Mouse (Mus musculus) liver, embryonic 15.5 days (tissue): ENCODE measurements around the gene Kmt2b. TPM values are rescaled to one million over a fixed set of nuclear protein-coding genes. Genes with fewer than 3 reads are reported as not detected.

ENCODE experiments used
- ATAC-seq: fragments of 200-750 bp; cut with Nextera tagmentation; 2 replicates; pipeline ENCODE4 v1.8.0; 2017; ENCODE audit warnings: moderate number of reproducible peaks, mild to moderate bottlenecking, moderate library complexity; ENCODE audit not compliant: insufficient read depth
- H3K27ac ChIP-seq: fragments of 300-500 bp; sonication (generic); replicated peaks from 2 replicates; pipeline ENCODE4 v1.5.1; 2015; ENCODE audit warnings: mild to moderate bottlenecking, inconsistent platforms
- H3K27me3 ChIP-seq: fragments of 300-500 bp; sonication (generic); 2 replicates; pipeline ENCODE4 v1.6.1; 2015; ENCODE audit warnings: mild to moderate bottlenecking, inconsistent platforms
- H3K36me3 ChIP-seq: fragments of 300-500 bp; sonication (generic); replicated peaks from 2 replicates; pipeline ENCODE4 v1.6.1; 2015; ENCODE audit warnings: moderate library complexity, mild to moderate bottlenecking, inconsistent platforms
- H3K4me1 ChIP-seq: fragments of 300-500 bp; sonication (generic); replicated peaks from 2 replicates; pipeline ENCODE4 v1.6.1; 2015; ENCODE audit warnings: inconsistent platforms
- H3K4me2 ChIP-seq: fragments of 300-500 bp; sonication (generic); 2 replicates; pipeline ENCODE4 v1.6.1; 2015; ENCODE audit warnings: moderate library complexity, mild to moderate bottlenecking, inconsistent platforms
- H3K4me3 ChIP-seq: fragments of 300-500 bp; sonication (generic); replicated peaks from 2 replicates; pipeline ENCODE4 v1.5.1; 2015; ENCODE audit warnings: mild to moderate bottlenecking, inconsistent platforms
- H3K9ac ChIP-seq: fragments of 300-500 bp; sonication (generic); 2 replicates; pipeline ENCODE4 v1.6.1; 2015; ENCODE audit warnings: moderate library complexity, mild to moderate bottlenecking, inconsistent platforms
- H3K9me3 ChIP-seq: fragments of 300-500 bp; sonication (generic); replicated peaks from 2 replicates; pipeline ENCODE4 v1.6.1; 2016; ENCODE audit warnings: inconsistent platforms
- WGBS: fragments of 180-500 bp; shearing (Covaris S2); methylation state at CpG from one replicate; pipeline ENCODE4 v1.1.7; 2015; ENCODE audit warnings: mixed read lengths; ENCODE audit not compliant: insufficient replicate concordance; 5-methylcytosine and 5-hydroxymethylcytosine counted together
- polyA plus RNA-seq: library from polyadenylated mRNA; unstranded; fragments of >200 nt; fragmentation: Nextera tagmentation; extraction: Ambion mirVana; gene quantifications from 2 replicates; pipeline ENCODE4 v1.2.1, GENCODE M21; 2015

Gene Kmt2b
- polyA plus RNA-seq, 1 experiment from 2014 or later = 2.4 TPM

DNA sequence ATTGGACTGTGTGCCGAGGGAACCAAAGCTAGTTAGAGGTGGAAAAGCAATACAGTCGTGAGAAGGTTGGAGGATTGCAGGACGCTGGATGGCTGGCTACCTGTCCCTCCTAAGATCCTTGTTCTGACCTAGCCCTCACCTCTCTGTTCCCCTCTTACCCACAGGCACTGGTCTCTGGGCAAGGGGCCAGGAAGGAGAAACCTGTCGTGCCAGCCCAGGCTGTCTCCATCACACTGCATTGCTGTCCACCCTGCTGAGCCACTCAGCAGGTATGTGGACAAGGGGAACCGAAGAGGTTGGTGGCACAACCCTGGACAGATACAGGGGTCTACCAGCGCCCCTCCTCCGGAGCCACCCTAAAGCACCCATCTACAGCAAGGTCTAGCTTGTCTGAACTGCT, 12.1 kb upstream of the Kmt2b start:
- Histone ChIP-seq H3K36me3 (no peaks in the 10 kb centered on the region), H3K4me2 (peak overlapping the region; percentile 49; the same call in 1 of the 2 replicates), H3K4me1 (peaks cover 11% of the 10 kb centered on the region), H3K9me3 (no peaks in the 10 kb centered on the region), H3K4me3 (no peak overlapping the region), H3K27me3 (peaks cover 6% of the 10 kb centered on the region; the same call in 1 of the 2 replicates), H3K27ac (no peak overlapping the region), H3K9ac (no peak overlapping the region)
- no peak for ATAC-seq
- 72% methylated on average over 7 of the region's 7 CpGs for WGBS

DNA sequence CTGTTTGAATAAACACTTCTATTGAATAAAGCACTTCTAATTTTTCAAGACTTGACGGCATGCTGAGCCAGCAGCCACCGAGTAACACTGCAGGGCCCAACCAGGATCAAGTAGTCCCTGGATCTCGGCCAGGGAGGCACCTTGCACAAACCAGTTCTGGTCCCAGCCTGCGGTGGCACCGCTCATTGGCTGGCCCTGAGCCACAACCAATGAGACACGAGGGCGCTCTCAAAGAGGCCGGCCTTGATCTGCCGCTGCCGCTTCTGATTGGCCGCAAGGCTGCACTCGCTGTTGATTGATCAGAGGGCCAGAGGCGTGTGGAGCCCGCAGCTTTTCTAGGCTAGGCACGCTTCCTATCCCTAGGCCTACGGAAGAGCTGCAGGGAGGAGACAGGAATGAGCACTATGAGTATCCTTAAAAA, 11.4 kb upstream of the Kmt2b start:
- no peaks in the 10 kb centered on the region for H3K36me3 ChIP-seq
- WGBS = 2% methylated on average over 16 of the region's 16 CpGs
- H3K4me3 ChIP-seq = no peak overlapping the region
- peaks cover 12% of the 10 kb centered on the region for H3K4me1 ChIP-seq
- peaks cover 13% of the 10 kb centered on the region; the same call in 1 of the 2 replicates for H3K27me3 ChIP-seq
- no peak overlapping the region for H3K9ac ChIP-seq
- peak; percentile 93 for ATAC-seq
- H3K9me3 ChIP-seq = no peaks in the 10 kb centered on the region
- H3K27ac ChIP-seq = no peak overlapping the region
- H3K4me2 ChIP-seq = peak overlapping the region; percentile 49

DNA sequence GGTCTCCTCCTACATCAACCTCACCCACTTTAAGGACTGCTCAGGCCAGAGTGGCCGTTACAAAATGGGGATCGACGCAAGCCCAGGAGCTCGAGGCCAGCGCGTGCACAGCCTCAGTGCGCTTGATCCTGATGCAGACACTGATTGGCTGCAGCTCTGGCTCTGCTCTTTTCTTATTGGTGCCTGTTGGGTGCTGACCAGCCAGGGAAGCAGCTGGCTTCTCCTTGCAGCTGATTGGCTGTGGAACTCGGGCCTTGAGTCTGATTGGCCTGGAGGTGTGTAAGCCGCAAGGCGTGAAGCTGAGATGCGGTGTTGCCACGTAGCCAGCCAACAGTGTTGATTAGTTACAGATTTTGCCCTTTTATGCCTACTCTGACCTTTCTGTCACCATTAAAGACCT, 10.3 kb upstream of the Kmt2b start, which contains the start of gene Zbtb32:
TSS of gene Zbtb32 (minus strand) at position 124 of the 400 bp plus-strand sequence.
- Histone ChIP-seq H3K27me3 (peaks cover 20% of the 10 kb centered on the region; the same call in 1 of the 2 replicates), H3K9me3 (no peaks in the 10 kb centered on the region), H3K4me2 (peak within 1 kb of the TSS; percentile 49), H3K4me1 (peaks cover 23% of the 10 kb centered on the region), H3K27ac (no peak within 1 kb of the TSS), H3K4me3 (no peak within 1 kb of the TSS), H3K36me3 (no peaks in the 10 kb centered on the region), H3K9ac (no peak within 1 kb of the TSS)
- 87% methylated on average over 12 of the region's 12 CpGs for WGBS
- no peak for ATAC-seq

DNA sequence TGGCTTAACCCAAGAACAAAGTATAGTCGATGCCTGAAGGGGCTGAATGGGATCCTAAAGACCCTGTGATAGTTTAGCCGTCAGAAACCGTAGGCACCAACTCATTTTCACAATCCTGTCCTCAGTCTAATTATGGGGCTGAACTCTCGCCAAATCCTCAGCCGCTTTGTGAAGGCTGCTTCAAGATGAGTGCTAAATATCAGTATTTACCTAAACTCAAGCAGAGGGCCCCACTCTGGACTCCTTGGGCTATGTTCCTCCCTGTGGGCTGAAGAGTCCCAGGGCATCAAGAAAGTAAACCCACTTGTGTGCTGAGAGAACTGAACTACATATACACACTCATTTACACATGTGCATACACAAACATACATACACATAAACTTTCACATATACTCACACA, 8.3 kb upstream of the Kmt2b start:
- H3K9me3 ChIP-seq = no peaks in the 10 kb centered on the region
- H3K27me3 ChIP-seq = peaks cover 23% of the 10 kb centered on the region
- no peaks in the 10 kb centered on the region for H3K36me3 ChIP-seq
- 56% methylated on average over 5 of the region's 5 CpGs for WGBS
- peaks cover 33% of the 10 kb centered on the region for H3K4me1 ChIP-seq
- H3K4me3 ChIP-seq = no peak overlapping the region
- ATAC-seq = no peak
- H3K27ac ChIP-seq = no peak overlapping the region
- no peak overlapping the region for H3K4me2 ChIP-seq
- no peak overlapping the region for H3K9ac ChIP-seq

DNA sequence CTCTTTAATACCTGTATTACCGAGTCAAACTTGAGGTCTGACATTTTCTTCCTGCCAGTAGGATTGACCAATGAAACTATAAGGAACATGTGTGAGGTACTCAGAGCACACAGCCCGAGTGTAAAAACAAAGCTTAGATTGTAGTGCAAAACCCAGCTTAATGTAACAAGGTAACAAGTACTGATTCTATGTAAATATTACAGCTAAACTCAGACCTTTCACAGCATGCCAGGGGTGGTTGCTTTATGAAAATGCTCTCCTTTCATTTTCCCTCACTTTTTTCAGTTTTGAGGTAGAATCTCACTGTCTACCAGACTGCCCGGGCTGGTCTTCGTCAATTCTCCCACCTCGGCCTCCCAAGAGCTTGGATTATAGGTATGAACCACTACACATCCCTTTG, 7.6 kb upstream of the Kmt2b start:
- Histone ChIP-seq H3K9ac (no peak overlapping the region), H3K9me3 (no peaks in the 10 kb centered on the region), H3K36me3 (no peaks in the 10 kb centered on the region), H3K27ac (no peak overlapping the region), H3K4me1 (peaks cover 35% of the 10 kb centered on the region), H3K27me3 (peaks cover 23% of the 10 kb centered on the region), H3K4me3 (no peak overlapping the region), H3K4me2 (no peak overlapping the region)
- 69% methylated on average over 5 of the region's 5 CpGs for WGBS
- ATAC-seq = no peak

DNA sequence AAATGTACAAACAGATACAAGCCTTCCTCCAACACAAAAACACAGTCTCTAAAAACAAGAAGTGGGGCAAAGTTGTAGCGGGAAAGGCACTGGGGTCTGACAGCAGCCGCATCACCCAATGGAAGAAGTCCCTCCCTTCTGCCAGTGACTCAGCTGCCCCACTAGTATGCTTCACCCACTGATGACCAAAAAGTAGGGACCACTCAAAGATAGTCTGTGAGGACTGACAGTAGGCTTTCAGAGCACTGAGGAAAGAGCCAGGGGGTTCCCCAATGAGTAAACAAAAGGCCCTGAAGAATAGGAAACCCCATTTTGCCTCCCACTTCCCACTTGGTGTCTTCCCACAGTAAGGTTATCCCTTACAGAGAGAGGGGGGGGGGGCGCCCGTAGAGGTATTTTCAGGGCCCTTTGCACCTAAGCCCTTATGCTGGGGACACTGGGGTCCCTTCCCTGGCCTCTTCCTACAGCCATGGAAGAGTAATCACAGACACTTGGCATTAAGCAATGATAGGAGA, 6.0 kb upstream of the Kmt2b start:
- peaks cover 41% of the 10 kb centered on the region for H3K4me1 ChIP-seq
- WGBS = 33% methylated on average over 4 of the region's 4 CpGs
- H3K9ac ChIP-seq = no peak overlapping the region
- ATAC-seq = no peak
- H3K4me3 ChIP-seq = no peak overlapping the region
- peaks cover 23% of the 10 kb centered on the region for H3K27me3 ChIP-seq
- no peaks in the 10 kb centered on the region for H3K36me3 ChIP-seq
- no peak overlapping the region for H3K4me2 ChIP-seq
- H3K27ac ChIP-seq = no peak overlapping the region
- no peaks in the 10 kb centered on the region for H3K9me3 ChIP-seq

DNA sequence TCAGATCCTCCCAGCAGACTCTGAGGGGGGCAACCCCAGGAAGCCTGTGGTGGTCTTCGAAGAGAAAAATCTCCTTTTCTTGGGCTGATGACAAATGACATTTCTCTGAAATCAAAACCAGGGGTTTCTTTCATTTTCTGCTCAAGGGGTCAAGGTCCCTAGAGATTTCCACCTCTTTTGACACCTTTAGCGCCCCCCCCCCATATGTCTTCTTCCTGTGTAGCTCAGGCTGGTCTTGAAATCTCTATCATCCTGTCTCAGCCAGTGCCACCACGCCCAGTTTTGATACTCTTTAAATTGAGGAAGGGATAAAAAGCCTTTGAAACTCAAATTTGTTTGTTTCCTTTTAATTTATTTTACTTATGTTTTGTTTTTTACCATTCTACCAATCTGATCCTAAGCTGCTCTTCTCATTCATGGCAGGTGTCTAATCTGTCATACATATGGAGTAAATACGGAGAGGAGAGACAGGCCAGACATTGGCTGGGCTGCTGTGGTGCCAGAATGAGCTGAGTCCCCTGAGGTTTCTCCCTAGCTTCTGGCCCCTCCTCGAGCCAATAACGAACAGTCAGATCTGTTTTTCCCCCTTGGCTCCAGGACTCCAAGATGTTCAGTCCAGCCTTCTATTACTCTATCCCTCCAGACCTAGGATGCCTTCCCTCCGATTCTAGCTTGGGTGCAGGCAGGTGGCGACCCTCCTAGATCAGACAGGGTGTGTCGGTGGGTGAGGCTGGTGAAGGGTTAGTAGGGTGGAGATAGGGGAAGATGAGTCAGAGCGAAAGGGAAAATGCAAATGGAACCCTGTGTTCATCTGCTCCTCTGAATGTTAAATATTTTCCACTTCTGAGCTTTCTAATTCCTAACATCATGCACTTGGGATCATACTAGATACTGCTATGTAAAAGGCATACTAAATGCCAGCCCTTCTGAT, 5.3 kb upstream of the Kmt2b start:
- Histone ChIP-seq H3K36me3 (no peaks in the 10 kb centered on the region), H3K4me3 (no peak overlapping the region), H3K4me1 (peaks cover 45% of the 10 kb centered on the region), H3K27ac (no peak overlapping the region), H3K4me2 (no peak overlapping the region), H3K9me3 (no peaks in the 10 kb centered on the region), H3K27me3 (peaks cover 23% of the 10 kb centered on the region), H3K9ac (no peak overlapping the region)
- ATAC-seq = no peak
- whole genome bisulfite sequencing = 47% methylated on average over 10 of the region's 10 CpGs

DNA sequence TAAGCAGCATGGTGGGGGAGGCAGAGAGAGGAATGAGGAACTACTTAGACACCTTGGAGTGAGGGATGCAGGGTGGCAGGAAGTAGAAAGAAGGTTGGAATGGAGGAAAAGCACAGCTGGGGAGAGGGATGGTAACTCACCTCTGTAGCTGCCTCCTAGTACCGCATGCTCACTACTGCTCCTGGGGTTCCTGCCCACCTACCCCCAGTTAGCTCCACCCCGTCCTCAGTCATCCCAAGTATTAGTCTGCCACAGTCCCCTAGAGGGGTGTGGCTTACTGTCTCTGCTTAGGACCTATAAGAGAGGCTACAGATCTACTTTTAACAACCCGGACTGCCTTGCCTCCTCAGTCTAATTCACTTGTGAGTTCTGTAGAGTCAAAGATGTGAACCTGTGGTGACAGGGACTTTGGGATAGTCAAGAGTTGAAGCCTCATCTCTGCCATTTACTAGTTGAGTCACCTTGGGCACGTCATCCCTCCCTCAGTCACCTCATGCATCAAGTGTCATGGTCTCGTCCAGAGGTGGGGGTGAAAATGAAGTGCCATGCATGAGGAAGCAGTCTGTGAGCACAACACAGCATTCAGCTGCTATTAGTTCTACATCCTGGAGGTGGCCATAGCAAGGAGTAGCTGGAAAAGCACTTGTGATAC, 4.4 kb upstream of the Kmt2b start:
- ATAC-seq = no peak
- 43% methylated on average over 5 of the region's 5 CpGs for WGBS

DNA sequence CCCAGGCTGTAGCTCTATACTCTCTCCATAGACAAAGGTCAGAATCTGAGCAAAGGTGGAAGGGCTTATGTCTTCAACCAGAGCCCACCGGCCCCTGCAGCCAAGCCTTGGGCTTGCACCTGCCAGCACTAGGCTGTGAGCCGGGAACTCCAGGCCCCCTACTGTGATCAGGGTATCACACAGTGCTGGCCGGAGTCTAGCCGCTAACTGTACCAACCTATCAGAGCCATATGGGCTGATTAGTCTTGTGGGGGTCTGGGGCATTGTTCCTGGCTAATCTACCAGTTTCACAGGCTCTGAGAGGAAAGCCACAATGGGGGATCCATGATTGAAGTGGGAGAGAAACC, 3.1 kb upstream of the Kmt2b start:
- Histone ChIP-seq H3K27ac (no peak overlapping the region), H3K9me3 (no peaks in the 10 kb centered on the region), H3K36me3 (peaks cover 3% of the 10 kb centered on the region), H3K9ac (no peak overlapping the region), H3K27me3 (peaks cover 20% of the 10 kb centered on the region), H3K4me2 (no peak overlapping the region), H3K4me1 (peaks cover 58% of the 10 kb centered on the region), H3K4me3 (no peak overlapping the region)
- no peak for ATAC-seq
- 78% methylated on average over 4 of the region's 4 CpGs for WGBS

More for the DNA sequence above, 4.4 kb upstream of the Kmt2b start:
- no peak overlapping the region for H3K27ac ChIP-seq
- H3K9me3 ChIP-seq = no peaks in the 10 kb centered on the region
- no peaks in the 10 kb centered on the region for H3K36me3 ChIP-seq
- H3K27me3 ChIP-seq = peaks cover 23% of the 10 kb centered on the region
- no peak overlapping the region for H3K4me3 ChIP-seq
- H3K4me1 ChIP-seq = peaks cover 45% of the 10 kb centered on the region
- H3K4me2 ChIP-seq = no peak overlapping the region
- no peak overlapping the region for H3K9ac ChIP-seq

DNA sequence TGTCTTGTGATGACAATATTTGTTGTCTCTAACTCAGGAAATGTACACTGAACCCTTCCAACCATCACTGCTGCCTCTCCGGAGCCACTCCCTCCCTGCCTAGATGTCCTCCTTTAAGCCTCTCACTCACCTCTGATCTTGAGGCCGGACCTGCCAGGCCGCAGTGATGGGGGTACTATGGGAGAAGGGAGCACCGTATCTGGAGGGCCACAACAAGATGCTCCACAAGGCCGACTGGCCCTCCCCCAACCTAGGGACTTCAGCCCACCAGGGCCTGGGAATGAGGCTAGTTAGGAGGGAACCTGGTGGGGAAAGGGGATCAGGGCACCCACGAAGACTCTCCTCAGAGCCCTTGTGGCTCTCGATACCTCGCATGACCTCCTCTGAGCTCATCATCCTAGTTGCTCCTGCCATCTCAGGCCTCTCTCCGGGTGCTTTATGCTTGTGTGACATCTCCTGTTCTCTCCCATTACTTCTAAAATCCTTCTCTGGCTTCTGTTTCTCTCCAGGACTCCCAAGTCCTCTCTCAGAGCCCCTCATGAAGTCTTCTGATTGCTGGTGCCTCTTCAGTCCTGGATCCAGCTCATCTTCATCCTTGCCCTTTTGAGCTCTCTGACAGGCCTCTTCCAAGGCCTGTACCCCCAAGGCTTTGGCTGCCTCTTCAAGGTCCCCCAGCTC, 2.5 kb upstream of the Kmt2b start:
- Histone ChIP-seq H3K9ac (no peak overlapping the region), H3K4me3 (no peak overlapping the region), H3K27ac (no peak overlapping the region), H3K27me3 (peaks cover 20% of the 10 kb centered on the region), H3K36me3 (peaks cover 9% of the 10 kb centered on the region), H3K4me1 (peaks cover 63% of the 10 kb centered on the region), H3K9me3 (no peaks in the 10 kb centered on the region), H3K4me2 (no peak overlapping the region)
- ATAC-seq = no peak
- WGBS = 77% methylated on average over 9 of the region's 9 CpGs
